Mouse (Mus musculus) layer of hippocampus, postnatal 36 days (tissue): ENCODE data around the gene Rsbn1l. TPM values are rescaled to one million over a fixed set of nuclear protein-coding genes. Genes with fewer than 3 reads are reported as not detected.

ENCODE experiments used
- DNase-seq, 2 experiments: peaks; one replicate each; pipeline ENCODE4 v3.0.0; 2022
- total RNA-seq, 2 experiments: library from RNA; stranded (reverse); gene quantifications; 2 replicates each; pipeline ENCODE4 v1.2.3; 2021

Rsbn1l gene
- total RNA-seq, 2 experiments from 2014 or later = 19.9 to 21.1 TPM

DNA sequence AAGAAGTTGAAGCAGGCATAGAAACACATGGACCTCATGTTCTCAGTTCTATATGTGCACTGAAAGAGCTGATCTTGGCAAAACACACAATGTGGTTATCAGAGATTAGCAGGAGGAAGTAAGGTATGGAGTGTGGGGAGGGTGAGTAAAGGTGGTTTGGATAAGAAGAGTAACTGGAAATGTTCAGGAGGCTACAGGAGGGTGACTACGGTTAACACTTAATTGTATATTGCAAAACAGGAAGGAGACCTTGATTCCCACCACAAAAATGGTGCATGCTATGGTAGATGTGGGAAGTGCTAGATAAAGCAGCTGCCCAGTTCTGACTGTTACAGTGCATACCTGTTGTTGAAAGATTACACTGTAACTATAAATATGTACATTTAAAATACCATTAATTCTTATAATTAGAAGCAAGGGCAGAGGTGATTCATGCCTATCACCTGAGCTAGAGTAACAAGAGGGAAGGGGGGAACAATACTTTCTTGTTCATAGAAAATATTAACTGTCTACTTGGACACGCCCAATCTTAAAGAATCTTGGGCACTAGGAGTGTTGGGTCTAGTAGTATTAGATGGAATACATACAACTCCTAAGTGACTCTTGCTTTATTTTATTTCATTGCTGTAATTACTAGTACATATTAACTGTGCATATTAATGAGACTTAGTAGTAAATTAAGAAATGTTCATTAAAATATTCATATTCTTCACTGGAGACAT lies 58.6 kb downstream of the Rsbn1l start:
- no peak for DNase-seq

DNA sequence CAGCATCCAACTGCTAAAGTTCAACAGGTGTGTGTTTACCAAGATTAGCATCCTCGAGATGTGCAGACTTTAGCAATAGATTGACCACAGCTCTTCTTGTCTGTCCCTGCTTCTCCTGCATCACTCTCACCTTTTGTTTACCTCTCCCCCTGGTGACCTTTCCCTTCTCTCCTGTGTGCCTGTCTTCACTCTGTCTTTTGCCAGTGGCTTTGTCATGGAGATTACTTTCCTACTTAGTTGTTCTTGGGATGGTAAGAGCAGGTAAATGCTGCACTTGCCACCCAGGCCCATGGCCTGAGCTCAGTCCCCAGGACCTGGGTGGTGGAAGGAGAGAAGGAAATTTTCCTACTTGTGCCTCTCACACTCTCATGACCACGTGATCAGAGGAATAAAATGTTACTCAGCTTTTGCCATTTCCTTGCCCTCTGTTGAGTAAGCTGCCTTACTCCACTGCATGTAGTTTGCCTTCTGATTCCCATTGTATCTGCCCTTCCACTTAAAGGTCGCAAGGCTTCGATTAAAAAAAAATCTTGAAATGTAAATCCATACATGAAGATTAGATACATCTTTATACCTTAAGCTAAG lies 72.1 kb downstream of the Rsbn1l start:
- no peak for DNase-seq

DNA sequence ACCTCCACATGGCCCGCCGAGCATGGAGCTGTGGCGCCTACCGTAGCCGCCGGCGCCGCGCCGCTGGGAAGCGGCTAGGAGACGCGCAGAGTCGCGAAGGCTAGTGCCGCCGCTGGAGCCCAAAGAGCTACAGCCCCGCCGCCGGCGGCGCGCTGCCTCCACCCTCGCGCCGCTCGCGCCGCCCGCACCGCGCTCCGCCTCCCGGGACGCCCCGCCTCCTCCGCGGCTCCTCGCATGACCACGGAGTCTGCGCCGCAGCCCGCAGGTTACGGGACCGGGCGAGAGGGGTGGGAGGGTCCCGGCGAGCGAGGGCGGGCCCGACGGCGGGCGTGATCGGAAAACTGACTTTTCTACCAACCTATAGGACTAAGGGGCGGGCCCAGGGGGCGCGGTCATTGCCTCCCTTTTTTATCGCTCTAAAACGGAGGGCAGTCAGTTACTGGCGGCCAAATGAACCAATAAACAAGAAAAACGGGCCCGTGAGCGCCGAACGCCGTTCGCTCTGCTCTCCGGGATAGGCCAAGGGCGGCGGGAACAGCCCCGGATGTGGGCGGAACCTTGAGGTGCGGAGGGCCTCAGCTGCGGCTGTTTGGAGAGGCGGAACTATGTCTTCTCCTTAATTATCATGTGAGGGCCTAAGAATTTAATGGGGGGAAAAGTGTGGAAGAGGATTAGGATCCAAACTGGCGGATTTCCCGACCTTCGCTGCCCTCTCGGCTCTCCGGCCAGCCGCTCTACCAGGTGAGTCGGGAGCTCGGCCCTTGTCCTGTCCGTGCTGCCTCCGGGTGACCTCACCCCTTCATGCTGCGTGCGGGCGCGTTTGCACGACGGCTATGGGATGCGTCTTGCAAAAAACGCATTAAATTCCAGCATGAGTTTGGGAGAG lies 74.0 kb downstream of the Rsbn1l start, which contains the start of the genes Phtf2 and Tmem60:
Gene Phtf2 (minus strand): TSS at position 210 of the 886 bp plus-strand sequence.
Gene Tmem60 (plus strand): TSS at position 277 of the 886 bp plus-strand sequence.
- peak; percentile 98 to 99 for DNase-seq

DNA sequence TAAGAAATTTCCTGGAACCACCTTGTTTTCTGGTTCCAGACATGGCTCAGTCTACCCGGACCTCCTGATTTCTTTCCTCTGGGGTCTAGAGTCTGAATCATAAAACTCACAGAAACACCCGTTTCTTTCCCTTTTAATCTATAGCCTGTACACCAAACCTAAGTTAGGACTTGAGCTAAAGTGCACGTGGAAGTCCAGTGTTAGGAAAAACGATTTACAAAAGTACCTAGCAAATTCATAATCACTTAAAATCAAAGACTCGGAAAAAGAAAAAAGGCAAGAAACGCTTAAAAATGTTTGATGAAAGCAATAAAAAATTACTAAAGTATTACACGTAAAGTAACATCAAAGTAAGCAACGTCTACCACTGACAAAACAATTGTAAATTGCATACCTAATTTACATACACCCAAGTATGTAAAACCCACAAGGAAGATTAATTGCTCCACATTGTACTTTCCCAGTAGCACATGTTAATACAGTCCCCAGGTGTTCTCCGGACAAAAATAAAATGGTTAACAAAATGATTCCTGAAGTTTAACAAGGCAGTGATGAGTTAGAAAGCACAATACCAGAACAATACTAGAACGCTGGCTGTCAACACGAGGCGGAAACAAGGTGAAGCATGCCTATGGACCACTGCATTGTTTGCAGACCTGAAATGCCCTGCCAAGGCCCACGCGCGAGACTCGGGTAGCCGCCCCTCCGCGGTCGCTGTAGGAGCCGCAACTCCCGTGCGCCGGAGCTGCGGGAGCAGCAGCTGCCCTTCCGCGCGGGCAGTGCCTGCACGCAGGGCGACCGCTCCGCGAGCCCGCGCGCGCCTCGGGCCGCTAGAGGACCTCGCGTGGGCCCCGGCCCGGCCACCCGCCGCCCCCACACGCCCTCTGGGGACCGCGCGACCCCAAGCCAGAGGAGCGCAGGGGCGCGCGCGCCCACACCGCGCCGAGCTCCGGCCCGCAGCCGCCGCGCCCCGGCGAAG lies 75.1 kb downstream of the Rsbn1l start:
- DNase-seq = peak; percentile 33 to 44

DNA sequence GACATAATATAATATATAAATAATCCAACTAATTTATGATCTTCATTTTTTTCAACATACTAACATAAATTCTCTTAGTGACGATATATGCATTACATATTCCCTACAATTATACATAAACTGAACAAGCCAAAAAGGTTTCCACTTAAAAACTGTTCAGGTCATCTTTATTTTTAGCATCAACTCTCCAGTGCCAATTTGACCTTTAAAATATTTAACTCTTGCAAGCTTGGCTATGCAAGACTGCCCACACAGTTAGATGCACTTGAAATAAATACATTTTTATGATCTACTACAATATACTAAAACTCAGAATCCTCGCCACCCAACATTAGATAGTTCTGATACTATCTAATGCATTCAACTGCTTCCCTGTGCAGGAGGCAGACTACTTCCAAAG lies 75.8 kb downstream of the Rsbn1l start:
- no peak for DNase-seq

DNA sequence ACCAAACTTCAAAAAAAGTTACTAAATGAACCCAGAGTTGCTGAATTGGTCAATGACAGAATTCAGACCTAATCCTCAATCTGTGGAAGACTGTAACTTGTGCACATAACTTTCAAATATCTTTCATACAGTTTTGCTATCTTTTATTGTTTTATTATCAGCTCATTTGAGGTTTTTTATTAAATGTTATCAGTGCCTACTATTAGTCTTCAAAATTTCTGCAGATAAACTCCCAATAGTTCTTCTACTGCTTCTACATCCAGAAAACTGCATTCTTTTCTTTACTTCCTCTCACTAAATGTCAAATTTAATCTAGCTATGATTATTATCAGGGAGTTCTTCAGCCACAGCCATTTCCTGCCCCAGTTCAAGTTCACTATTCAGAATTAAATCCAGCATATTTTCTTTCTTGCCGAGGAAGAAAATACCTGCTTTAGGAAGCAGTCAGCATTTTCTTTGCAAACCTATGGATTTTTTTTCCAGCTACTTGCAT lies 79.2 kb downstream of the Rsbn1l start:
- DNase-seq = no peak

DNA sequence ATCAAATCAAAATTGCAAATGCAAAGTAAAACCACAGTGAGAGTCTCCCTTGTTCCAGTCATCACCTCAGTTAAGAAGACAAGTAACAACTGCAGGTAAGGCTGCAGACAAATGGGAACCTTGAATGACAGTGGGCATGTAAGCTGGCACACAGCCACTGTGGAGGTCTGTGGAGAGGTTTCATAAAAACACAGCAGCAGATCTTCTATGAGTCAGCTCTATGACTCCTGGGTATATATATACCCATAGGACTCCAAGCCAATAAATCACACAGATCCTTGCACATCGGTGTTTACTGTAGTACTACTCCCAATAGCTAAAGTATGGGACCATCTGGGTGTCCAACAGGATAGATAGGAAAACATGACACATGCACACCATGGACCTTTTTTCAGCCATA lies 83.1 kb downstream of the Rsbn1l start:
- DNase-seq = no peak

DNA sequence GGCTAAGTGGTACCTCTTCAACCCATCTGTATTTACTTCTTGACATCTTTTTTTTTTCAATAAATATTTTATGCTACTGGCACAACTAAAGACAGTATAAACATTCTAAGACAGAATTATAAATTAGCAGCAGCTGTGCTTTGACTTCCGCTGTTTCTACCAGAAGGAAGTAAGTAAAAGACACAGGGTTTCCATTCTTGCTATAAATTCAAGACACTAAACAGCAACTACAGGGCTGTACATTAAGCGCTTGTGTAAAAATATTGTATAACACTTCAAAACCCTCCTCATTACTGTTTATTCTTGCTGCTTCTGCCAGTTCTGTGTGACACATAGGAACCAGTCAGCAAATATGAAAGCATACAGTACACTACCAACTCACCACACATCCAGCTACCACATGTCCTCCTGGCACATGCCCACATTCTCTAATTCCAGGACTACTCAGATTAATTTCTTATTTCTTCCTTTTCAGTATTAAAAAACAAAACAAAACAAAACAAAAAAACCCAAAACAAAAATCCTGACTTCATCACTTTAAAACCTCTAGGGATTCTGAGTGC lies 90.9 kb downstream of the Rsbn1l start:
- no peak for DNase-seq

DNA sequence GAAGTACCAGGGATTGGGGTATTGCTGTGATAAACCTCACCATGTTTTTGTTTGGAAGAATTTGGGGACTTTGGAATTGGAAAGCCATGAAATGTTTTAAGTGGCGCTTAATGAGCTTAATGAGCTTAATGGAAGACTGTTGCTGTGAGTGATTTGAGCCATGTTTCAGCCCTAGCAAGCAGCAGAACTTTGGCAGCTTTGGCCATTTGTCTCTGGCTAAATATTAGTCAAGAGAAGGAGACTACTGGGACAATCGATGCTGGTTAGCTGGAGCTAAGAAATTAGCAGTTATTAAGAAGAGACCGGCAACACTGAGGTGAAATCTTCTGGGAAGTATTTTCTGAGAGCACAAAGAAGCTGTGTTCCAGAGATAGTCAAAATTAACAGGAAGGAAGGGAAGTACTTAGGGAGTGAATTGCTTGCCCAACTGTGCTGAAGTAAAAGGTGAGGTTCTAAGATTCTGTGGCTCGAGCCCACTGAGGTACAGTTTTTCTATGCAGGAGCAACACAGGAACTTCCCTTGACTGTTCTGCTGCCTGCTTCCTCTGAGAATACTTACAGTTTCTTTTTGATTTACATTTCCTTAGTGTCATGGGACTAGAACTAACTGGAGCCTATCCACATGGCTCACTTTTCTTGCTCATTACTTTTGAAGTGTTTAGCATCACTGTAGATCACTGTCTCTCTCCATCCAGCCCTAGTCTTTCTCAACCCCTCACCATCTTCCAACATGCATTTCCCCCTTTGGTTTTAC lies 91.8 kb downstream of the Rsbn1l start:
- no peak for DNase-seq

DNA sequence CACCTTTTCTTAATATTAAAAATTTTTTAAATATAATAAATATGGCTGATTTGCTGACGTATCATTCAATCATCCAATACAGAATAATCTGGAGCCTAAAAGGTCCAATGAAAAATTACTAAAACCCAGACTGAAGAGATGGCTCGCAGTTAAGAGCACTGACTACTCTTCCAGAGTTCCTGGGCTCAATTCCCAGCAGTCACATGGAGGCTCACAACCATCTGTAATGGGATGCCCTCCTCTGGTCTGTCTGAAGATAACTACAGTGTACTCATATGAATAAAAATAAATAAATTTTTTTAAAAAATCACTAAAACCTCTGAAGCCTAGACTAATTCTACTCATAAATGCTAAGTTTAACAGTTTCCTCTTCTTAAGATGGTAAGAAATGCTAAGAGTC lies 94.3 kb downstream of the Rsbn1l start:
- no peak for DNase-seq

DNA sequence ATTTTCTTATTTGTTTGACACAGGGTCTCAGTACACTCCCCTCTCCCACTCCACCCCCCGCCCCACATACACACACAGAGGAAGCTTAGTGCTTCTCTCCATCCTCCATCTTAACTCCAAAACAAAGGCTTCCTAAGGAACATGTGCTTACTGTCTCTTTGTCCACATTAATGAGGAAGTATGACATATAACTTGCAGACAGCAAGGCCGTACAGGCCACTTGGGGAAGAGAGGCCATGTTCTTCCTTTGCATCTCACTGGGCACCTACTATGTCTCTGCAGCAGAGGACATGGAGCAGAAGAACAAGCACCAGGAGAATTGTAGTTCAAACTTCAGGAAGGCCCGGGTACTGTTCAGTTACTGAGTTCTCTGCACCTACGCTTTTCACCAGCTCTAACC lies 95.6 kb downstream of the Rsbn1l start:
- no peak for DNase-seq

DNA sequence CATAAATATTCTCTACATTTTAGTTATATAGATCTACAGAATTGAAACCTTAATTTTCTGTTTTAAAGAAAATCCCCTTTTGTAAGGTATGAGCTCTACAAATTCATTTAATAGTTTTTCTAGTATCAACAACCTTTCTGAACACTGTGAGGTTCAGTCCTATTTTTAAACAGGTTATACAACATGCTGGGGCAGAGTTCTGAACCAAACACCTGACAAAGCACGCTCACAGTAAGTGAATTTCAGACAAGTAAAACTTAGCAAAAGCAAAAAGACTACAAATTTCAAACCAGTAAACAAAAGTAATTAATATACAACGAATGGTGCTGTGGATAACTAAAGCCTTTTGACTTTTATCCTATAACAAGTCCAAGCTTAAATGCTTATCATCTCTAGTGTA lies 97.8 kb downstream of the Rsbn1l start:
- DNase-seq = no peak

DNA sequence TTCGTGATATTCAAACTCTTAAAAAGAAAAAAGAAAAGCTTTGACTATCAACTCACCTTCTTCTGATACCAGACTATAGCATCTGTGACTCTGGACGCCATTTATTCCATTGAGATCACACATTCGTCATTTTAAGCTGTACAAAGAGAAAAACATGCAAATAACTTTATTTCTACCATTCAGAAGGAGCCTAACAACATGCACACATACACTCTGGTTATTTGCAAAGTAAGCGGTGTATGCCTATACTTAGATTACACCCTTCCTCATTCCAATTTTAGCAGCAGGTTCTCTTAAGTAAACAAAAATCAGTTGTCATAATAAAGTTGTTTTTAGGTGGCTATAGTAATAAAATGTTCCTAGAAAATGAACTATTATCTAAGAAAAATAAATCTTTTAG lies 101.1 kb downstream of the Rsbn1l start:
- no peak for DNase-seq

DNA sequence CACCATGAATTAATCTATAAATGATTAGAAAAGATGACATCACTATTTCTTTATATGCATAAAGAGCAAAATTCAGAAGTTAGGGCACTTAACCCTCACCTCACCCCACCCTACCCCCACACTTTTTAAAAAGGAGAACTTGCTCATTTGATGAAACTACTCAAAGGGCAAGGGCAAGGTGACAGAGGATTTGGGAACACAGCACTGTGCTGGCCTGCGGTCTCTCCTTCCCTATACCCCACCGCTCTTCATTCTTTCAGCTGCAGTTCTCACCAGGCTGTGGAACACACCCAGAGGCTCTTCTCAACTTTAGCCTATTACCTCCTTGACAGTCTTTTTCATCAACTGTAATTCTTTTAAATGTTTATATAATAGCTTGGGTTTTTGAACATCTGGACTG lies 109.2 kb downstream of the Rsbn1l start:
- no peak for DNase-seq

DNA sequence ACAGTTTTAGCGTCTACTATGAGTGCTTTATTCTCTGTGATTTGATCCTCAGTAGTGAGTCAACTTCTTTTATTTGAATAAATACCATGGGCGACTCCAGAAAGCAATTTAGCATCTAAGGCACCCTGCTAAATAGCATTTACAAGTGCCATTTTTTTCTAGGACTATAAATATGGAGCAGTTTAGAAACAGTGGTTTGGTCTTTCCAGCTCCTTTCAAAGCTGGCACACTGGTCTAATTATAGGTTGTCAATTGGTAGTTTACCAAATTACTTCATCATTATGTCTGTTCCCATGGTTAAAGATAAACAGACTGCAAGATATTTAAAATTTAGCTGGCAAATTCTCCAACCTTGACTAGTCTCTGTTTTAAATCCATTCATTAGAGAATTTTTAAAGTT lies 112.4 kb downstream of the Rsbn1l start:
- DNase-seq = no peak

DNA sequence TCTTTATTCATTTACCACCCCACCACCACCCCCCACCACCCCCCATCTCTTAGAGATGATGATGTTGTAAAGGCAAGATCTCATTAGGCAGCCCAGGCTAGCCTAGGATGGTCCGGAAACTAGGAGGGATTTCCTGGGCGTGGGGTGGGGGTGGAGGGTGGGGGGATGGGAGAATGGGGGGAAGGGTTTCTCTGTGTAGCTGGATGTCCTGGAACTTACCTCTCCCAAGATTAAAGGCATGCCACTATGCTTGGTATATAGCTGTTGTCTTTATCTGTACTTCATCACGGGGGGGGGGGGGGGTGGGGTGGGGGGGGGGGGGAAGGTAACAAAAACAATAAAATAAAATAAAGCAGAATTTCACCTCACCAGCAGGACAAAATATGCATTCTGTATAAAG lies 112.8 kb downstream of the Rsbn1l start:
- no peak for DNase-seq
